14 mouse cellular contexts compared by ENCODE assay signal in genomic region chr1:90186173-90186572, GRCm38 (mm10). TPM values are rescaled to one million over a fixed set of nuclear protein-coding genes. Genes with fewer than 3 reads are reported as not detected.
"Had no signal": no experiment of that assay in that cellular context is flagged by ENCODE, and none has a peak within 500 bp of the region (broad histone marks: within the 10 kb centered on the region; RNA-seq: fewer than 3 reads in every experiment).

No protein-coding gene starts in this region.

- DNase-seq: kidney, adult 2 months; kidney, postnatal 25 days; lung, embryonic 14.5 days; midbrain, embryonic 14.5 days; spleen, adult 18-20 months; thymus, adult 2 months; thymus, postnatal 36 days had no signal

- H3K27me3 ChIP-seq: limb, embryonic 15.5 days; liver, embryonic 12.5 days; neural tube, embryonic 12.5 days had no signal

- H3K27ac ChIP-seq: kidney, embryonic 15.5 days; left cerebral cortex, adult 2 months; limb, embryonic 15.5 days; liver, embryonic 12.5 days; midbrain, embryonic 10.5 days; neural tube, embryonic 12.5 days had no signal

- H3K4me3 ChIP-seq: kidney, embryonic 15.5 days; left cerebral cortex, adult 2 months; limb, embryonic 15.5 days; liver, embryonic 12.5 days; midbrain, embryonic 10.5 days; neural tube, embryonic 12.5 days had no signal

- H3K36me3 ChIP-seq: kidney, embryonic 15.5 days; limb, embryonic 15.5 days; liver, embryonic 12.5 days; midbrain, embryonic 10.5 days; neural tube, embryonic 12.5 days had no signal

- H3K9me3 ChIP-seq: kidney, embryonic 15.5 days; liver, embryonic 12.5 days had no signal

- H3K4me2 ChIP-seq: kidney, embryonic 15.5 days; limb, embryonic 15.5 days; liver, embryonic 12.5 days; lung, embryonic 14.5 days; neural tube, embryonic 12.5 days had no signal

- ATAC-seq: liver, embryonic 12.5 days had no signal

- H3K9ac ChIP-seq: kidney, embryonic 15.5 days; limb, embryonic 15.5 days; liver, embryonic 12.5 days; lung, embryonic 14.5 days; neural tube, embryonic 12.5 days had no signal

- H3K4me1 ChIP-seq: kidney, embryonic 15.5 days; liver, embryonic 12.5 days had no signal

RNA-seq across cellular contexts. Expression of gene Iqca, which starts 33.0 kb away (rescaled TPM):
- polyA plus RNA-seq: stomach, embryonic 14.5 days; thymus, adult 2 months had no signal
